Mouse (Mus musculus): ENCODE measurements around the gene Snrpd3.

- TF ChIP-seq POLR2A (IDR thresholded peaks at IDR 0.05; ENCODE audit: extremely low read depth, insufficient read depth, low read length) (no peak), CTCF (IDR thresholded peaks at IDR 0.05; ENCODE audit: extremely low read depth, insufficient read depth, low read length) (no peak)
Measured at GRCm38 (mm10) chr10:75565436-75565835, 48.1 kb downstream of the Snrpd3 start.
